27 mouse cellular contexts compared by ENCODE assay signal in genomic region chr15:67979451-67979850, GRCm38 (mm10).
DNase-seq lines count a peak whose midpoint lies in the region; ATAC-seq and TF ChIP-seq lines count a peak whose summit lies in the region.
"Had no signal": no experiment of that assay in that cellular context is flagged by ENCODE, and none has a peak within 500 bp of the region (broad histone marks: within the 10 kb centered on the region; RNA-seq: fewer than 3 reads in every experiment).

No protein-coding gene starts in this region.

- peak; percentile 8 to 10 for DNase-seq in cerebellum, postnatal 14 days
- peak; percentile 17 for DNase-seq in kidney, postnatal 0 days (ENCODE audit: low spot score)
- no peak for DNase-seq in kidney, adult 18-20 months
- DNase-seq in midbrain, postnatal 0 days (ENCODE audit: low spot score) = peak; percentile 55
- no peak for DNase-seq in midbrain, embryonic 10.5 days (ENCODE audit: low spot score)
- peak; percentile 41 for DNase-seq in mesoderm, embryonic 11.5 days (ENCODE audit: low read depth, low spot score)
- no peak for DNase-seq in adrenal gland, postnatal 4 days (ENCODE audit: low spot score in 2 of 2)
- DNase-seq: adrenal gland, postnatal 25 days; cerebellum, adult 11 months; cerebellum, postnatal 25 days; gastrocnemius, postnatal 10 days; heart, postnatal 10 days; kidney, postnatal 14 days; layer of hippocampus, postnatal 36 days; right cerebral cortex, postnatal 4 days; thymus, adult 2 months; thymus, postnatal 4 days had no signal

- no peak overlapping the region for H3K27ac ChIP-seq in kidney, postnatal 0 days
- no peak overlapping the region for H3K27ac ChIP-seq in midbrain, postnatal 0 days (ENCODE audit: low read depth, low read length)
- no peak overlapping the region for H3K27ac ChIP-seq in midbrain, embryonic 10.5 days (replicated peaks)
- H3K27ac ChIP-seq: embryonic facial prominence, embryonic 10.5 days; forebrain, embryonic 15.5 days; limb, embryonic 13.5 days; liver, embryonic 12.5 days; macrophage had no signal

- no peaks in the 10 kb centered on the region for H3K27me3 ChIP-seq in kidney, postnatal 0 days (ENCODE audit: insufficient read depth, low read length)
- H3K27me3 ChIP-seq in midbrain, postnatal 0 days (ENCODE audit: insufficient read depth, low read length) = no peaks in the 10 kb centered on the region
- H3K27me3 ChIP-seq in midbrain, embryonic 10.5 days (ENCODE audit: low read depth, poor library complexity, severe bottlenecking) = no peaks in the 10 kb centered on the region
- H3K27me3 ChIP-seq: forebrain, embryonic 15.5 days; heart, embryonic 12.5 days; limb, embryonic 13.5 days; liver, embryonic 12.5 days had no signal

- no peak for TF ChIP-seq CTCF in kidney, postnatal 0 days (IDR thresholded peaks at IDR 0.05; ENCODE audit: low read depth)
- no peak for TF ChIP-seq CTCF in midbrain, postnatal 0 days (IDR thresholded peaks at IDR 0.05)

- H3K9ac ChIP-seq in kidney, postnatal 0 days (ENCODE audit: low read depth, low read length) = no peak overlapping the region
- H3K9ac ChIP-seq in midbrain, postnatal 0 days (replicated peaks; ENCODE audit: low read length, poor library complexity, severe bottlenecking) = no peak overlapping the region
- H3K9ac ChIP-seq: forebrain, embryonic 15.5 days; heart, embryonic 12.5 days; limb, embryonic 13.5 days; liver, embryonic 12.5 days had no signal

- H3K9me3 ChIP-seq in kidney, postnatal 0 days (replicated peaks; ENCODE audit: low read length) = no peaks in the 10 kb centered on the region
- H3K9me3 ChIP-seq in midbrain, postnatal 0 days (ENCODE audit: low read length) = no peaks in the 10 kb centered on the region
- no peaks in the 10 kb centered on the region for H3K9me3 ChIP-seq in midbrain, embryonic 10.5 days (replicated peaks)
- H3K9me3 ChIP-seq: embryonic facial prominence, embryonic 10.5 days; forebrain, embryonic 15.5 days; heart, embryonic 12.5 days; limb, embryonic 13.5 days; liver, embryonic 12.5 days had no signal

- H3K4me3 ChIP-seq in kidney, postnatal 0 days (replicated peaks; ENCODE audit: low read depth, low read length) = no peak overlapping the region
- no peak overlapping the region for H3K4me3 ChIP-seq in midbrain, postnatal 0 days (ENCODE audit: low read depth, low read length)
- no peak overlapping the region for H3K4me3 ChIP-seq in midbrain, embryonic 10.5 days
- H3K4me3 ChIP-seq: embryonic facial prominence, embryonic 10.5 days; forebrain, embryonic 15.5 days; heart, embryonic 12.5 days; limb, embryonic 13.5 days; liver, embryonic 12.5 days had no signal

- no peaks in the 10 kb centered on the region for H3K36me3 ChIP-seq in kidney, postnatal 0 days (ENCODE audit: insufficient read depth, low read length)
- no peaks in the 10 kb centered on the region for H3K36me3 ChIP-seq in midbrain, postnatal 0 days (ENCODE audit: insufficient read depth, low read length)
- no peaks in the 10 kb centered on the region for H3K36me3 ChIP-seq in midbrain, embryonic 10.5 days
- H3K36me3 ChIP-seq: embryonic facial prominence, embryonic 10.5 days; forebrain, embryonic 15.5 days; heart, embryonic 12.5 days; limb, embryonic 13.5 days; liver, embryonic 12.5 days had no signal

- no peak for ATAC-seq in cerebellum, adult (ENCODE audit: insufficient number of reproducible peaks, low FRiP score, low TSS enrichment)
- ATAC-seq in kidney, postnatal 0 days (replicated peaks; ENCODE audit: low FRiP score, low read depth) = no peak
- no peak for ATAC-seq in midbrain, postnatal 0 days (ENCODE audit: low FRiP score)
- ATAC-seq: CD4-positive, CD25-positive, alpha-beta regulatory T cell, adult 4 months; forebrain, embryonic 15.5 days; intestine, postnatal 0 days; liver, embryonic 12.5 days had no signal

- no peaks in the 10 kb centered on the region for H3K4me1 ChIP-seq in kidney, postnatal 0 days (replicated peaks; ENCODE audit: insufficient read depth, low read length)
- H3K4me1 ChIP-seq in midbrain, postnatal 0 days (ENCODE audit: insufficient read depth, low read length) = no peaks in the 10 kb centered on the region
- no peaks in the 10 kb centered on the region for H3K4me1 ChIP-seq in midbrain, embryonic 10.5 days
- H3K4me1 ChIP-seq: embryonic facial prominence, embryonic 10.5 days; forebrain, embryonic 15.5 days; heart, embryonic 12.5 days; limb, embryonic 13.5 days; liver, embryonic 12.5 days had no signal

- WGBS in kidney, postnatal 0 days = 45% methylated on average over 3 of the region's 3 CpGs
- WGBS in midbrain, postnatal 0 days = 81% methylated on average over 3 of the region's 3 CpGs
- WGBS in midbrain, embryonic 10.5 days = 80% methylated on average over 3 of the region's 3 CpGs

- no peak overlapping the region for H3K4me2 ChIP-seq in kidney, postnatal 0 days (ENCODE audit: low read length)
- H3K4me2 ChIP-seq in midbrain, postnatal 0 days (ENCODE audit: low read depth, low read length, poor library complexity, severe bottlenecking) = no peak overlapping the region
- H3K4me2 ChIP-seq: forebrain, embryonic 15.5 days; heart, embryonic 12.5 days; limb, embryonic 13.5 days; liver, embryonic 12.5 days; midbrain, embryonic 11.5 days had no signal

Comparison
In these comparisons a context has a peak if more than half of its experiments do, and no peak if none do; other contexts are left out.
1. DNase-seq: peak in cerebellum, postnatal 14 days (2 of 2), kidney, postnatal 0 days (single experiment), midbrain, postnatal 0 days (single experiment) and mesoderm, embryonic 11.5 days (single experiment); none in kidney, adult 18-20 months (single experiment), midbrain, embryonic 10.5 days (single experiment) and adrenal gland, postnatal 4 days (0 of 2).